8 mouse cellular contexts compared by ENCODE assay signal in the genomic region with DNA sequence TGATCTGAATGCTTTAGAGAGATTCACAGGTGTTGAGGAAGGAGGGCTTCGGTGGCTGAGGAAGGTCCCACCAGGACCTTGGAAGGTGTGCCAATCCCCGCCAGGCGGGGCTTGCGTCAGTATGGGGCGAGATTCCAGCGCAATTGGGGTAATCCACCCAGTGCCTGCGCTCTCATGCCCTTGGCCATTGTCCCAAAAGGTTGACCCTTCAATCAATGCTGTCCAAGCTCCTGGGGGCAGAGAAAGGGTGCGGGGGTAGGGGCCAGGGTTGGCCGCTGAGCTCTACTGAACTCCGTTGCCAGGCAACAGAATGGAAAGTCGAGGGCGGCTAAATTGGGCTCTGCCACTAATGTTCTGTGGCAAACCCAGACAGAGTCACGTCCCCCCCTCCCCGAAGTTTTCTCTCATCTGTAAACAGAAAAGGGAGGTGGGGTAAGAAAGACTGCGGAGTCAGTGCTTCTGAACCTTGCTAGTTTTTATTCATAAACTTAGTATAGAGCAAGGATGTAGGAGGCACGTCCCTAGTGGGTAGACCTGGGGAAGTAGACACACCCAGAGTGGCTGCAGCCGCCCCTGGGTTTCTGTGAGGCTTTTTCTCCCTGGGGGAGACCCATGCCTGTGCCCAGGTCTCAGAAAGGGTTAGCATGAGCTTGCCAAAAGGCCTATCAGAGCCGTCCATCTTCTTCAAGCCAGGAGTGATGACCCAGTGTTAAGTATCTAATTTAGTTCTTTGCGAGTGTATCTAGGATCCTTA. TPM values are rescaled to one million over a fixed set of nuclear protein-coding genes. Genes with fewer than 3 reads are reported as not detected.
DNase-seq lines count a peak whose midpoint lies in the region; ATAC-seq lines count a peak whose summit lies in the region.

No protein-coding gene starts in this region.

- peak overlapping the region; percentile 77 for H3K4me2 ChIP-seq in heart, embryonic 16.5 days (ENCODE audit: low read depth, low read length)
- peak overlapping the region; percentile 96 for H3K4me2 ChIP-seq in neural tube, embryonic 15.5 days

- 13% methylated on average over 19 of the region's 19 CpGs for WGBS in heart, embryonic 16.5 days
- WGBS in neural tube, embryonic 15.5 days: 3% methylated on average over 19 of the region's 19 CpGs

- no peak for ATAC-seq in heart, embryonic 16.5 days (replicated peaks; ENCODE audit: extremely low read depth, insufficient read depth, low FRiP score)
- no peak for ATAC-seq in neural tube, embryonic 15.5 days (ENCODE audit: low FRiP score)

- peak overlapping the region; percentile 57 for H3K4me3 ChIP-seq in heart, embryonic 16.5 days (ENCODE audit: low read length)
- H3K4me3 ChIP-seq in neural tube, embryonic 15.5 days (replicated peaks): peak overlapping the region; percentile 51

- H3K9me3 ChIP-seq in heart, embryonic 16.5 days (replicated peaks; ENCODE audit: control insufficient read depth, low read length): no peaks in the 10 kb centered on the region
- no peaks in the 10 kb centered on the region for H3K9me3 ChIP-seq in neural tube, embryonic 15.5 days (replicated peaks)

- H3K36me3 ChIP-seq in heart, embryonic 16.5 days (ENCODE audit: control insufficient read depth, insufficient read depth): no peaks in the 10 kb centered on the region
- no peaks in the 10 kb centered on the region for H3K36me3 ChIP-seq in neural tube, embryonic 15.5 days

- peak; percentile 10 to 16 for DNase-seq in cerebellum, postnatal 25 days
- no peak for DNase-seq in cerebellum, adult 9-10 months
- peak; percentile 55 for DNase-seq in embryo, embryonic 10 days (ENCODE audit: low spot score)
- peak; percentile 81 to 88 for DNase-seq in kidney, postnatal 36 days
- no peak for DNase-seq in c-Kit-positive CD71-positive TER-119-positive erythroid progenitor cells, embryonic 14.5 days (ENCODE audit: low spot score)
- DNase-seq in thymus, adult 18-20 months: no peak

- H3K27ac ChIP-seq in heart, embryonic 16.5 days (ENCODE audit: low read length): no peak overlapping the region
- H3K27ac ChIP-seq in neural tube, embryonic 15.5 days (replicated peaks): no peak overlapping the region

- peaks cover 36% of the 10 kb centered on the region for H3K27me3 ChIP-seq in heart, embryonic 16.5 days (ENCODE audit: control insufficient read depth, insufficient read depth, low read length)
- peaks cover 60% of the 10 kb centered on the region for H3K27me3 ChIP-seq in neural tube, embryonic 15.5 days (replicated peaks)

- peaks cover 25% of the 10 kb centered on the region for H3K4me1 ChIP-seq in heart, embryonic 16.5 days (ENCODE audit: control insufficient read depth, insufficient read depth, low read length)
- peaks cover 34% of the 10 kb centered on the region for H3K4me1 ChIP-seq in neural tube, embryonic 15.5 days

- peak overlapping the region; percentile 42 for H3K9ac ChIP-seq in heart, embryonic 16.5 days (ENCODE audit: low read length)
- H3K9ac ChIP-seq in neural tube, embryonic 15.5 days (replicated peaks): peak overlapping the region; percentile 43; the same call in 1 of the 2 replicates

RNA-seq across cellular contexts. Expression of a gene that starts 2.3 kb away (rescaled TPM):
- 2.5 TPM in 2 replicates for polyA plus RNA-seq in heart, embryonic 16.5 days (2015; fragmentation: Nextera tagmentation; extraction: Ambion mirVana)
- polyA plus RNA-seq in neural tube, embryonic 15.5 days (2015; fragmentation: Nextera tagmentation; extraction: Ambion mirVana): 2.5 and 3.1 TPM in 2 replicates

Comparison
In these comparisons a context has a peak if more than half of its experiments do, and no peak if none do; other contexts are left out.
1. DNase-seq: peak in cerebellum, postnatal 25 days (2 of 2), embryo, embryonic 10 days (single experiment) and kidney, postnatal 36 days (2 of 2); none in cerebellum, adult 9-10 months (single experiment), c-Kit-positive CD71-positive TER-119-positive erythroid progenitor cells, embryonic 14.5 days (single experiment) and thymus, adult 18-20 months (0 of 2).